Mouse (Mus musculus): ENCODE measurements around the gene Grm2.
A peak's percentile ranks its signal among the peaks of the same experiment; 100 is the strongest.
"Not testable (repeated sequence)": the region's sequence is repeated elsewhere in the genome, so short reads cannot be mapped to it uniquely, and the experiment has no call there.

Gene Grm2

GRCm38 (mm10) chr9:106652720-106653119 is 3.2 kb downstream of the Grm2 start:
- no peak for DNase-seq (ENCODE audit: low read depth, low spot score)

- no peak for DNase-seq (ENCODE audit: low read depth, low spot score)
Observed at GRCm38 (mm10) chr9:106647226-106647625, 8.7 kb downstream of the Grm2 start.

GRCm38 (mm10) chr9:106645684-106646271 is 10.1 kb downstream of the Grm2 start:
- no peak for DNase-seq (ENCODE audit: low read depth, low spot score)

GRCm38 (mm10) chr9:106643787-106644186 is 12.1 kb downstream of the Grm2 start:
- no peak for DNase-seq (ENCODE audit: low read depth, low spot score)

GRCm38 (mm10) chr9:106643128-106643527 is 12.8 kb downstream of the Grm2 start:
- DNase-seq (ENCODE audit: low read depth, low spot score) = peak; percentile 67

GRCm38 (mm10) chr9:106641346-106641745 is 14.5 kb downstream of the Grm2 start:
- no peak for DNase-seq (ENCODE audit: low read depth, low spot score)

GRCm38 (mm10) chr9:106638154-106638553 is 17.7 kb downstream of the Grm2 start:
- no peak for DNase-seq (ENCODE audit: low read depth, low spot score)

- no peak for DNase-seq (ENCODE audit: low read depth, low spot score)
Observed at GRCm38 (mm10) chr9:106632185-106632584, 23.7 kb downstream of the Grm2 start.

GRCm38 (mm10) chr9:106627796-106628195 is 28.1 kb downstream of the Grm2 start:
- not testable (repeated sequence) for DNase-seq (ENCODE audit: low read depth, low spot score)

GRCm38 (mm10) chr9:106626282-106626681 is 29.6 kb downstream of the Grm2 start, which contains the start of gene Iqcf6:
TSS of gene Iqcf6 (plus strand) at chr9:106626582.
- no peak for DNase-seq (ENCODE audit: low read depth, low spot score)

- DNase-seq (ENCODE audit: low read depth, low spot score) = no peak
Observed at GRCm38 (mm10) chr9:106617496-106617895, 38.4 kb downstream of the Grm2 start.

GRCm38 (mm10) chr9:106616306-106616705 is 39.6 kb downstream of the Grm2 start:
- no peak for DNase-seq (ENCODE audit: low read depth, low spot score)

GRCm38 (mm10) chr9:106614616-106615015 is 41.3 kb downstream of the Grm2 start:
- no peak for DNase-seq (ENCODE audit: low read depth, low spot score)

- no peak for DNase-seq (ENCODE audit: low read depth, low spot score)
Observed at GRCm38 (mm10) chr9:106613951-106614350, 41.9 kb downstream of the Grm2 start.

GRCm38 (mm10) chr9:106610727-106611126 is 45.2 kb downstream of the Grm2 start:
- DNase-seq (ENCODE audit: low read depth, low spot score) = no peak

GRCm38 (mm10) chr9:106600546-106600945 is 55.3 kb downstream of the Grm2 start:
- peak; percentile 36 for DNase-seq (ENCODE audit: low read depth, low spot score)

GRCm38 (mm10) chr9:106598466-106598865 is 57.4 kb downstream of the Grm2 start:
- no peak for DNase-seq (ENCODE audit: low read depth, low spot score)

- no peak for DNase-seq (ENCODE audit: low read depth, low spot score)
Observed at GRCm38 (mm10) chr9:106595836-106596235, 60.0 kb downstream of the Grm2 start.

- DNase-seq (ENCODE audit: low read depth, low spot score) = not testable (repeated sequence)
Observed at GRCm38 (mm10) chr9:106595402-106595801, 60.5 kb downstream of the Grm2 start.
